Mouse (Mus musculus) brain, embryonic 14.5 days (tissue): ENCODE data around the gene Plxna4. TPM values are rescaled to one million over a fixed set of nuclear protein-coding genes. Genes with fewer than 3 reads are reported as not detected.

ENCODE experiments used
- DNase-seq: peaks from one replicate; pipeline ENCODE4 v3.0.0-alpha.2; 2011; ENCODE audit warnings: low read depth
- CTCF ChIP-seq: fragments of 200-500 bp; IDR thresholded peaks from 2 replicates; pipeline ENCODE4 v1.5.1; 2012; ENCODE audit warnings: inconsistent platforms, mild to moderate bottlenecking, moderate library complexity, borderline replicate concordance; ENCODE audit not compliant: insufficient read depth, insufficient read length; ENCODE audit errors: extremely low read depth
- POLR2A ChIP-seq: fragments of 200-500 bp; IDR thresholded peaks from 2 replicates; pipeline ENCODE4 v1.6.1; 2012; ENCODE audit warnings: mild to moderate bottlenecking, inconsistent platforms, borderline replicate concordance; ENCODE audit not compliant: poor library complexity, insufficient read depth, insufficient read length, severe bottlenecking; ENCODE audit errors: extremely low read depth
- polyA plus RNA-seq: library from polyadenylated mRNA; depleted of rRNA; stranded (reverse); fragments of >200 nt; gene quantifications from 2 replicates; pipeline ENCODE4 v1.2.3, GENCODE M21; 2012

The Plxna4 gene
- polyA plus RNA-seq, 1 experiment = 24.6 TPM

DNA sequence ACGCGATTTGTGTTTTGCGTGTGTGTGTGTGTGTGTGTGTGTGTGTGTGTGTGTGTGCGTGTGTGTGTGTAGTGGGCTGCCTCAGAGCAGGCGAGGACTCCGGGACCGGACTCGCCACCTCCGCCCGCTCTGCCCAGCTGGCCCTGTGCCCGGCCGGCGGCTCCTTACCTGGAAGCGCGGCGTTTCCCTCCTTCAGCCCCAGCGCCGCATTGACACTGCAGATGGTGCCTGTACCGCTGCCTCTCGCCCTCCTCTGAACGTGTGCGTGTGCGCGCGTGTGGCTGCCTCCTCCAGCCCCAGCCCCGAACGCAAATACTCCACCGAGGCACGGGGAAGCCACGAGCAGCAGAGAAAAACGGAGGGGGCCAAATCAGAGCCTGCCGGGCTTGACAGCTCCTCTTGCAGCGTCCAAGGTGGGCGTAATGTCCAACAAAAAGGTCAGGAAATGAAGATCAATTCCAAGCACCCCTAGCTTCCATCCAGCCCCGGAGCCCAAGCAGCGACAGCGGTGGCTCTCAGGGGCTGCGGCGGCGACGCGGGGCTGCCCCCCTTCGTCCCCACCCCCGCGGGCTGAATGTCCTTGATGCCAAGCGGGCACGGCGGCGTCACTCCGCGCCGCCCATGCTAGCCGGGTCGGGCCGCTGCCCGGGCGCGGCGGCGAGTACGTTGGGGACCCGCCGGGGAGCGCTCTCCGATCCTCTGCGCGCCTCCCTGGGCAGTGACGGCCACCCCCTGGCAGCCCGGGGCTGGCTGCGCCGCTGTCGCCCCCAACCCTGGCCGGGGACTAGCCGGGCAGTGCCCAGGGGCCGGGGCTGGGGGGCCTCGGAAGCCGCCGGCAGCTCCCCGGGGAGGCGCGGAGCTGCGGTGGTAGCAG lies 619 bp downstream of the Plxna4 start:
- peak; percentile 77 for DNase-seq
- TF ChIP-seq POLR2A = no peak
- TF ChIP-seq CTCF = no peak

GRCm38 (mm10) chr6:32586821-32587135 lies 1.2 kb downstream of the Plxna4 start:
- TF ChIP-seq CTCF (no peak), POLR2A (no peak)
- DNase-seq = no peak

- TF ChIP-seq POLR2A (no peak), CTCF (no peak)
- DNase-seq = peak; percentile 84
Measured at GRCm38 (mm10) chr6:32586390-32586789, 1.6 kb downstream of the Plxna4 start.

DNA sequence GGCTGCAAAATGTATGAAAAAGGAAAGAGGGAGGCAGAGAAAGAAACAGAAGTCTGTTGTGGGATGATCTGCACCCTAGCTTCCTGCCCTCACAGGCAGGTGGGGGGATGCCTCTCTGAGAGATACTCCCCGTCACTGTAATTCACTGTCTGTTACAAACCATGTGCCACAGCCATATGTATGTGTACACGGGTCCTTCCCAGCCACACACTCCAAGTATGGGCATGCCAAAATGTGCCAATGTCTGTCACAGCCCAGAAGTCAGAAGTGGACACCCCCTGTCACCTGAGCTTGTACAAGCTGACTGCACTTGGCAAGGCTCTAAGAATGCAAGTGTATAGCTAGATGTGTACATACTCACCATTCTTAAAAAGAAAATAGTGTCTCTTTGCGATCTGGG lies 2.8 kb downstream of the Plxna4 start:
- peak; percentile 63 for DNase-seq

GRCm38 (mm10) chr6:32584243-32584880 lies 3.6 kb downstream of the Plxna4 start:
- DNase-seq = peak; percentile 73
- TF ChIP-seq POLR2A (no peak), CTCF (peak; percentile 29; the same call in 1 of the 2 replicates)

More for the DNA sequence above, 2.8 kb downstream of the Plxna4 start:
- TF ChIP-seq POLR2A (no peak), CTCF (no peak)

DNA sequence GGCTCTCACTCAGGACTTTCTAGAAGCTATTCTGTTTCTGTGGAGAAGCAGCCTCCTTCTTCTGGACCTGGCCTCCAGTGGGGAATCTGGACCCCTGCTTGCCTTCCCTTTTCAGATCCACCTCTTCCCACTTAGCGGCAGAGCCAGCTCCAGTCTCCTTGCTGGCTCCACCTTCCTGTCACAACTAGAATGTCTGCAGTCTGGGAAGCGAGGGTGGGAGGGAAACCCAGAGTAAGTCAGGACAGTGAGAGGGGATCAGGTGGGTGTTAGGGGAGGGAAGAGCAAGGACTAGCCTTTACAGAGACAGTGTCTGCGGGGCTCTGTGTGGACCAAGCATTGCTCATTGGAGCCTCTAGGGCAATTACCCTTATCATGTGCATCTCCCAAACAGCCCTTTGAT lies 4.4 kb downstream of the Plxna4 start:
- TF ChIP-seq POLR2A = no peak
- peak; percentile 40; the same call in 1 of the 2 replicates for TF ChIP-seq CTCF
- peak; percentile 75 for DNase-seq

DNA sequence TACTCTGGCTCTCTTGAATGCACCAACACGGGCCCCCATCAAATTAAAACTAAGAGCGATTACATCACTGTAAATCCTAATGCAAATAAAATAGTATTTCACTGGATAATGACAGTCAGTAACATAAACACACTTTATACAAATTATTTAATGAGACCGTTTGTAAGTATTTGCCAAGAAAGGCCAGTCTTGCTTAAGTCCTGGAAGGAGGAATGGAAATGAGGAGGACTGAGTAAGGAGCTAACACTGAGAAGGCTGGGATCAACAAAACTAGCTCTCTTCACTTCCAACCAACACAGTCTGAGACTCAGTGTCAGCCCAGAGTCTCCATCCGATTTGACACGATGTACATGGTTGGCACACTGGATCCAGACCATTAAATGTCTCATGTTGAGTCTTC lies 16.5 kb downstream of the Plxna4 start:
- TF ChIP-seq POLR2A = no peak
- TF ChIP-seq CTCF = no peak
- DNase-seq = no peak

GRCm38 (mm10) chr6:32570445-32570844 lies 17.5 kb downstream of the Plxna4 start:
- DNase-seq = no peak
- no peak for TF ChIP-seq POLR2A
- TF ChIP-seq CTCF = no peak

- DNase-seq = no peak
- TF ChIP-seq POLR2A (no peak), CTCF (no peak)
Measured at GRCm38 (mm10) chr6:32569919-32570318, 18.1 kb downstream of the Plxna4 start.

DNA sequence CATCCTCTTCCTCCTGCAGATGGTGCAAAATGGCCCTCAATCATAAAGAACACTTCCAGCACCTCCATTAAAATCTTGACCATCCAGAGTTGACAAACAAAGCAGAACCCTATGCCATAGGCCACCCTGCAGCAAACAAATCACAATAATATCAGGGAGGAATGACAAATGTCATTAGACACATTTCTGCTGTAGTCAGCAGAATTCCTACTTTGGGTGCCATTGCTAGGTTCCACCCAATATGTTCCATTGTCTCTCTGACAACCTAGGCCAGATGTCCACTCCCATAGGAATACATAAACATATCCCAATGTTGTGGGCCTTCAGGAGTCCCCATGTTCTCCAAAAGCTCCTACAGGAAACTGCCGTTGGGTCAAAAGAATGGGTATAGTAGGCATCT lies 41.1 kb downstream of the Plxna4 start:
- DNase-seq = no peak
- no peak for TF ChIP-seq CTCF
- no peak for TF ChIP-seq POLR2A

DNA sequence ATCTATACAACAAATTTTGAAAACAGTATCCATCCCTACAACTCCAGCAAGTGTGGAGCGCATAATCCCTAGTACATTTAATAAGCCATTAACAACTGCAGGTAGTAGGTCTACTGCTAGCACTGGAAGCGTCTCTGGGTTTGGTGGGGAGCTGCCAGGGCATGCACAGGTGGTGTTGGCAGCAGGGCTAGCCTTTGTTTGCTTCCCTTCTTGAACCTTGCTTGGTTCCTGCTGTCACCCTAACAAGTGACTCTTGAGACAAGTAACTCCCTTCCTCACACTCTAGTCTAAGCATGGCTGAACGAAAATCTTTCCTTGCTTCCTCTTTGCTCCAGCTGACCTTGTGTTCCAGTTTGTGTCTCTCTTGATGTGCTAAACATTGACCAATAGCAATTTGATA lies 44.0 kb downstream of the Plxna4 start:
- no peak for TF ChIP-seq POLR2A
- TF ChIP-seq CTCF = no peak
- DNase-seq = no peak
